Mouse (Mus musculus): ENCODE results near the gene Myo9b. TPM values are rescaled to one million over a fixed set of nuclear protein-coding genes. Genes with fewer than 3 reads are reported as not detected.

Gene Myo9b
- polyA plus RNA-seq, 1 experiment from 2014 or later = 16.8 TPM

GRCm38 (mm10) chr8:71391696-71392095 lies 119.2 kb downstream of the Myo9b start:
- Histone ChIP-seq H3K9ac (replicated peaks; ENCODE audit: low read length) (no peak overlapping the region), H3K4me1 (ENCODE audit: control insufficient read depth, insufficient read depth, low read length) (no peaks in the 10 kb centered on the region; the same call in 1 of the 2 replicates), H3K36me3 (ENCODE audit: control insufficient read depth, insufficient read depth, low read length) (no peaks in the 10 kb centered on the region), H3K9me3 (ENCODE audit: control insufficient read depth, low read length) (no peaks in the 10 kb centered on the region), H3K4me2 (ENCODE audit: low read length) (no peak overlapping the region), H3K27ac (replicated peaks; ENCODE audit: low read depth, low read length) (no peak overlapping the region), H3K4me3 (replicated peaks; ENCODE audit: low read depth, low read length) (no peak overlapping the region), H3K27me3 (ENCODE audit: control insufficient read depth, insufficient read depth, low read length) (no peaks in the 10 kb centered on the region)
- no peak for ATAC-seq (ENCODE audit: low FRiP score, low TSS enrichment)
- 86% methylated on average over 2 of the region's 2 CpGs for WGBS
- DNase-seq = no peak

- Histone ChIP-seq H3K9ac (replicated peaks; ENCODE audit: low read length) (no peak overlapping the region), H3K4me3 (replicated peaks; ENCODE audit: low read depth, low read length) (no peak overlapping the region), H3K9me3 (ENCODE audit: control insufficient read depth, low read length) (no peaks in the 10 kb centered on the region), H3K4me1 (ENCODE audit: control insufficient read depth, insufficient read depth, low read length) (peaks cover 3% of the 10 kb centered on the region; the same call in 1 of the 2 replicates), H3K36me3 (ENCODE audit: control insufficient read depth, insufficient read depth, low read length) (no peaks in the 10 kb centered on the region), H3K27ac (replicated peaks; ENCODE audit: low read depth, low read length) (no peak overlapping the region), H3K27me3 (ENCODE audit: control insufficient read depth, insufficient read depth, low read length) (no peaks in the 10 kb centered on the region), H3K4me2 (ENCODE audit: low read length) (no peak overlapping the region)
- DNase-seq (no peak), ATAC-seq (ENCODE audit: low FRiP score, low TSS enrichment) (no peak)
- 78% methylated on average over 5 of the region's 5 CpGs for WGBS
Measured at GRCm38 (mm10) chr8:71392391-71392790, 119.9 kb downstream of the Myo9b start.

GRCm38 (mm10) chr8:71392871-71393270 lies 120.4 kb downstream of the Myo9b start:
- 17% methylated on average over 3 of the region's 3 CpGs for WGBS
- Histone ChIP-seq H3K9ac (replicated peaks; ENCODE audit: low read length) (no peak overlapping the region), H3K4me1 (ENCODE audit: control insufficient read depth, insufficient read depth, low read length) (peaks cover 8% of the 10 kb centered on the region; the same call in 1 of the 2 replicates), H3K4me3 (replicated peaks; ENCODE audit: low read depth, low read length) (no peak overlapping the region), H3K36me3 (ENCODE audit: control insufficient read depth, insufficient read depth, low read length) (no peaks in the 10 kb centered on the region), H3K27me3 (ENCODE audit: control insufficient read depth, insufficient read depth, low read length) (no peaks in the 10 kb centered on the region), H3K4me2 (ENCODE audit: low read length) (no peak overlapping the region), H3K9me3 (ENCODE audit: control insufficient read depth, low read length) (no peaks in the 10 kb centered on the region), H3K27ac (replicated peaks; ENCODE audit: low read depth, low read length) (no peak overlapping the region)
- DNase-seq (peak; percentile 57), ATAC-seq (ENCODE audit: low FRiP score, low TSS enrichment) (no peak)

- H3K4me1 ChIP-seq (ENCODE audit: control insufficient read depth, insufficient read depth, low read length) = peaks cover 8% of the 10 kb centered on the region; the same call in 1 of the 2 replicates
- no peak for ATAC-seq (ENCODE audit: low FRiP score, low TSS enrichment)
- H3K36me3 ChIP-seq (ENCODE audit: control insufficient read depth, insufficient read depth, low read length) = peaks cover 10% of the 10 kb centered on the region
- H3K27me3 ChIP-seq (ENCODE audit: control insufficient read depth, insufficient read depth, low read length) = no peaks in the 10 kb centered on the region
- DNase-seq = no peak
- no peak overlapping the region for H3K9ac ChIP-seq (replicated peaks; ENCODE audit: low read length)
- H3K4me2 ChIP-seq (ENCODE audit: low read length) = no peak overlapping the region
- no peak overlapping the region for H3K27ac ChIP-seq (replicated peaks; ENCODE audit: low read depth, low read length)
- no peak overlapping the region for H3K4me3 ChIP-seq (replicated peaks; ENCODE audit: low read depth, low read length)
- 86% methylated on average over 7 of the region's 7 CpGs for WGBS
- no peaks in the 10 kb centered on the region for H3K9me3 ChIP-seq (ENCODE audit: control insufficient read depth, low read length)
Measured at GRCm38 (mm10) chr8:71394481-71394880, 122.0 kb downstream of the Myo9b start.

- peaks cover 14% of the 10 kb centered on the region for H3K36me3 ChIP-seq (ENCODE audit: control insufficient read depth, insufficient read depth, low read length)
- ATAC-seq (ENCODE audit: low FRiP score, low TSS enrichment) (no peak), DNase-seq (no peak)
- 85% methylated on average over 10 of the region's 10 CpGs for WGBS
- H3K27ac ChIP-seq (replicated peaks; ENCODE audit: low read depth, low read length) = no peak overlapping the region; the same call in 1 of the 2 replicates
- H3K4me3 ChIP-seq (replicated peaks; ENCODE audit: low read depth, low read length) = no peak overlapping the region
- H3K9me3 ChIP-seq (ENCODE audit: control insufficient read depth, low read length) = no peaks in the 10 kb centered on the region
- H3K4me1 ChIP-seq (ENCODE audit: control insufficient read depth, insufficient read depth, low read length) = peaks cover 8% of the 10 kb centered on the region; the same call in 1 of the 2 replicates
- H3K9ac ChIP-seq (replicated peaks; ENCODE audit: low read length) = no peak overlapping the region
- no peak overlapping the region for H3K4me2 ChIP-seq (ENCODE audit: low read length)
- H3K27me3 ChIP-seq (ENCODE audit: control insufficient read depth, insufficient read depth, low read length) = no peaks in the 10 kb centered on the region
Measured at GRCm38 (mm10) chr8:71395071-71395470, 122.6 kb downstream of the Myo9b start.

GRCm38 (mm10) chr8:71395629-71396028 lies 123.1 kb downstream of the Myo9b start, which contains the start of gene Ushbp1:
Gene Ushbp1, minus strand, starts transcription at chr8:71395802.
- peaks cover 14% of the 10 kb centered on the region for H3K36me3 ChIP-seq (ENCODE audit: control insufficient read depth, insufficient read depth, low read length)
- no peaks in the 10 kb centered on the region for H3K27me3 ChIP-seq (ENCODE audit: control insufficient read depth, insufficient read depth, low read length)
- ATAC-seq (ENCODE audit: low FRiP score, low TSS enrichment) (no peak), DNase-seq (no peak)
- no peak within 1 kb of the TSS for H3K9ac ChIP-seq (replicated peaks; ENCODE audit: low read length)
- peak within 1 kb of the TSS; percentile 90 for H3K4me2 ChIP-seq (ENCODE audit: low read length)
- WGBS = 90% methylated on average over 9 of the region's 9 CpGs
- H3K27ac ChIP-seq (replicated peaks; ENCODE audit: low read depth, low read length) = peak within 1 kb of the TSS; percentile 39; the same call in 1 of the 2 replicates
- no peaks in the 10 kb centered on the region for H3K9me3 ChIP-seq (ENCODE audit: control insufficient read depth, low read length)
- peak within 1 kb of the TSS; percentile 56 for H3K4me3 ChIP-seq (replicated peaks; ENCODE audit: low read depth, low read length)
- H3K4me1 ChIP-seq (ENCODE audit: control insufficient read depth, insufficient read depth, low read length) = peaks cover 8% of the 10 kb centered on the region; the same call in 1 of the 2 replicates

GRCm38 (mm10) chr8:71396639-71397305 lies 124.3 kb downstream of the Myo9b start, which contains the start of gene Babam1:
Gene Babam1, plus strand, starts transcription at chr8:71396861.
- DNase-seq (peak; percentile 97), ATAC-seq (ENCODE audit: low FRiP score, low TSS enrichment) (peak; percentile 97)
- no peaks in the 10 kb centered on the region for H3K9me3 ChIP-seq (ENCODE audit: control insufficient read depth, low read length)
- H3K27me3 ChIP-seq (ENCODE audit: control insufficient read depth, insufficient read depth, low read length) = no peaks in the 10 kb centered on the region
- under 1% methylated on average over 34 of the region's 34 CpGs for WGBS
- H3K4me3 ChIP-seq (replicated peaks; ENCODE audit: low read depth, low read length) = peak within 1 kb of the TSS; percentile 56
- H3K27ac ChIP-seq (replicated peaks; ENCODE audit: low read depth, low read length) = peak within 1 kb of the TSS; percentile 39; the same call in 1 of the 2 replicates
- peaks cover 8% of the 10 kb centered on the region; the same call in 1 of the 2 replicates for H3K4me1 ChIP-seq (ENCODE audit: control insufficient read depth, insufficient read depth, low read length)
- peak within 1 kb of the TSS; percentile 90 for H3K4me2 ChIP-seq (ENCODE audit: low read length)
- H3K9ac ChIP-seq (replicated peaks; ENCODE audit: low read length) = peak within 1 kb of the TSS; percentile 57
- H3K36me3 ChIP-seq (ENCODE audit: control insufficient read depth, insufficient read depth, low read length) = peaks cover 17% of the 10 kb centered on the region

GRCm38 (mm10) chr8:71397701-71398100 lies 125.2 kb downstream of the Myo9b start:
- Histone ChIP-seq H3K36me3 (ENCODE audit: control insufficient read depth, insufficient read depth, low read length) (peaks cover 17% of the 10 kb centered on the region), H3K4me3 (replicated peaks; ENCODE audit: low read depth, low read length) (peak overlapping the region; percentile 56), H3K9ac (replicated peaks; ENCODE audit: low read length) (no peak overlapping the region), H3K4me1 (ENCODE audit: control insufficient read depth, insufficient read depth, low read length) (peaks cover 8% of the 10 kb centered on the region; the same call in 1 of the 2 replicates), H3K4me2 (ENCODE audit: low read length) (peak overlapping the region; percentile 90), H3K9me3 (ENCODE audit: control insufficient read depth, low read length) (no peaks in the 10 kb centered on the region), H3K27ac (replicated peaks; ENCODE audit: low read depth, low read length) (no peak overlapping the region), H3K27me3 (ENCODE audit: control insufficient read depth, insufficient read depth, low read length) (no peaks in the 10 kb centered on the region)
- ATAC-seq (ENCODE audit: low FRiP score, low TSS enrichment) = no peak
- DNase-seq = no peak
- 88% methylated on average over 12 of the region's 12 CpGs for WGBS

GRCm38 (mm10) chr8:71400826-71401225 lies 128.3 kb downstream of the Myo9b start:
- Histone ChIP-seq H3K4me2 (ENCODE audit: low read length) (no peak overlapping the region), H3K27me3 (ENCODE audit: control insufficient read depth, insufficient read depth, low read length) (no peaks in the 10 kb centered on the region), H3K27ac (replicated peaks; ENCODE audit: low read depth, low read length) (no peak overlapping the region), H3K9ac (replicated peaks; ENCODE audit: low read length) (no peak overlapping the region), H3K4me1 (ENCODE audit: control insufficient read depth, insufficient read depth, low read length) (peaks cover 8% of the 10 kb centered on the region; the same call in 1 of the 2 replicates), H3K36me3 (ENCODE audit: control insufficient read depth, insufficient read depth, low read length) (peaks cover 20% of the 10 kb centered on the region), H3K4me3 (replicated peaks; ENCODE audit: low read depth, low read length) (no peak overlapping the region), H3K9me3 (ENCODE audit: control insufficient read depth, low read length) (no peaks in the 10 kb centered on the region)
- DNase-seq = no peak
- no peak for ATAC-seq (ENCODE audit: low FRiP score, low TSS enrichment)
- WGBS = 95% methylated on average over 2 of the region's 2 CpGs

Data from midbrain, embryonic 14.5 days (tissue).